Mouse (Mus musculus): ENCODE measurements around the gene 1700067K01Rik. TPM values are rescaled to one million over a fixed set of nuclear protein-coding genes. Genes with fewer than 3 reads are reported as not detected.

The 1700067K01Rik gene
- total RNA-seq, 2 experiments from 2014 or later, result 0.42 to 0.53 TPM

- peak; percentile 64 to 68 for DNase-seq (ENCODE audit: low spot score in 2 of 2)
These were observed 9.6 kb downstream of the 1700067K01Rik start for GRCm38 (mm10) chr8:84010625-84011611.

DNA sequence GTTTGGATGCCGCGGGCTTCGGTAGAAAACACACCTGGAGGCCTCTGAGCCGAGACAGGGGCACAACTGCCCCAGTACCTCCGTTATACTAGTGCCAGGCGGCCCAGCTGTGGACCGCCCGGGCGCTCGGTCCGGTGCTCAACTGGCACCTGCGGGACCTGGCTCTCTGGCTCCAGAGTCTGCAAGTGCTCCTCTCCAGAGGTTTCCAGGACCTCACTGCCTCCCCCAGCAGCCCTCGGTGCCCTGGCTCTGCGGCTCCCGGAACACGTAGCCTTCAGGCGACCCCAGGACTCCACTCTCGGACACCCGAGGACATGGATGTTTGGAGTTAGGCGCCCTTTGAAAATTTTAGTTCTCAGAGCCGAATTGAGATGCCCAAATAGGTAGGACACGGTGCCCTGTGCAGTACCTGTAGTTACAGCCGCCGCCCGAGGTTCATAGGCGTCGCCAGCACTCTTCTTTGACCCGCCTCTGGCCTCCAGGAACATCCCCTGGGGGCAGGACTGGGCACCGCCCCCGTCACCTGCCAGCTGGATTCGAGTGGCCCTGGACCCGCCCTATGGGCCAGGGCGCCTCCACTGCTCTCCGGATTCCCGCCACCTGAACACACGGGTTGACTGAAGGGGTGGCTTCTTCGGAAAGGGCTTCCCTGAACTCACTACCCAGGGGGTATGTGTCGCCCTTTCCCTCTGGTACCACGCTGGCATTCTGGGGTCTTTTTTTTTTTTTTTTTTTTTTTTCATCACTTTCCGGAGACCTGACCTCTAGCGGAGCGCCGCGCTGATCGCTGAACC lies 10.6 kb downstream of the 1700067K01Rik start, which contains the start of gene 2210011C24Rik:
2210011C24Rik (minus strand) TSS at position 467 of the 794 bp plus-strand sequence.
- no peak for DNase-seq (ENCODE audit: low spot score in 2 of 2)

- DNase-seq (ENCODE audit: low spot score in 2 of 2), result no peak
These were observed 11.3 kb downstream of the 1700067K01Rik start for GRCm38 (mm10) chr8:84012499-84013165.

GRCm38 (mm10) chr8:84015833-84016232 lies 14.5 kb downstream of the 1700067K01Rik start:
- no peak for DNase-seq (ENCODE audit: low spot score in 2 of 2)

DNA sequence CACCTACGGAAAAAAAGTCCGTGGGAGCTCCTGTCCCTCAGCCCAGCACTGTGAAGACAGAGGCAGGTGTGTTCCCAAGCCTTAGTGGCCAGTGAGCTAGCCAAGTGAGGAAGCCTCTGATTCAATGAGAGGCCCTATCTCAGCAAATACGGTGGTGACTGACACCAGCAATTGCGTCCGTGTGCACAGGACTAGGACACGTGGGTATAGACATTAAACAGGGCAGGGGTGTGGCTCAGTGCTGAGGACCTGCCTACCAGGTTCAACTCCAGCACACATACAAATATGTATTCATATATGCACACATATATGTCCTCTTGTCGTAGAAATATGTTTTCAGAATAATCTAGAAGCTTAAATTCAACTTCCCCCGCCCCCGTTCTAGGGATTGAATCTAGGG lies 18.4 kb downstream of the 1700067K01Rik start:
- DNase-seq (ENCODE audit: low spot score in 2 of 2), result no peak

DNA sequence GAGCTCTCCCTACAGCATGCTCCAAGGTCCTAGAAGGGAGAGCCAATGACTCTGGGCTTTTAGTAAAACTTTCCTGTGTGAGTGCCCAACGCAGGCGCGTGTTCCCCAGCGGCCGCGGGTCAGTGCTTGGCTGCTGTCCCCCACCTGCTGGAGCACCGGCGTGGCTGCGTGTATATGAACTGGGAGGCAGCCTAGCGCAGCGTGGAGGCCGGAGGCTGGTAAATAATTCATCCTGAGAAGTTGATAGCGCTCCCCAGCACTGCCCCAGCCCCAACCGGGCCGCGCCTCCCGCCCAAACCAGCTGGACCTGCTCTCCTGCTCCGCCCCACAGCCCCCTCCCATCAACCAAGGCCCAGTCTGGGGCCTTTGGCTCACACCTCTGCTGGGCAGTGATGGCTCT lies 19.8 kb downstream of the 1700067K01Rik start, which contains the start of gene Palm3:
Palm3 (plus strand) TSS at position 376 of the 400 bp plus-strand sequence.
- DNase-seq (ENCODE audit: low spot score in 2 of 2), result no peak

GRCm38 (mm10) chr8:84021569-84021968 lies 20.3 kb downstream of the 1700067K01Rik start:
- DNase-seq (ENCODE audit: low spot score in 2 of 2), result no peak

DNA sequence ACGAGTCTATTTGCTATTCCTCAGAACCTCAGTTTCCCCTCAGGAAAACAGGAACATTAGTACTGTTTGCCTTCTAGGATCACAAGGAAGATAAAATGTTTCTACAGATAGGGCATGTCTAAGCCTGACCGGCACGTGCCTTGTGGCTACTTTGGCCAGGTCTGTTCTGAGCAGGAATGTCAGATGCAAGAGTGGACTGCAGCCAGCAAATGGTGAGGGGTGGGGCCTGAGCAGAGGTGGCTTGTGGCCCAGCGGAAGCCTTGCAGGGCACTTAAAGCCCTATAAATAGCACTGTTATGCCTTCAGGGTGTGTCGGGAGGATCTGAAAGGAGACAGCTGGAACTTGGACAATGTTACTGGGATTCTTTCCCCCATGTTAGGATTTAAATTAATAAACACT lies 21.8 kb downstream of the 1700067K01Rik start:
- no peak for DNase-seq (ENCODE audit: low spot score in 2 of 2)

GRCm38 (mm10) chr8:84023631-84024030 lies 22.3 kb downstream of the 1700067K01Rik start:
- no peak for DNase-seq (ENCODE audit: low spot score in 2 of 2)

DNA sequence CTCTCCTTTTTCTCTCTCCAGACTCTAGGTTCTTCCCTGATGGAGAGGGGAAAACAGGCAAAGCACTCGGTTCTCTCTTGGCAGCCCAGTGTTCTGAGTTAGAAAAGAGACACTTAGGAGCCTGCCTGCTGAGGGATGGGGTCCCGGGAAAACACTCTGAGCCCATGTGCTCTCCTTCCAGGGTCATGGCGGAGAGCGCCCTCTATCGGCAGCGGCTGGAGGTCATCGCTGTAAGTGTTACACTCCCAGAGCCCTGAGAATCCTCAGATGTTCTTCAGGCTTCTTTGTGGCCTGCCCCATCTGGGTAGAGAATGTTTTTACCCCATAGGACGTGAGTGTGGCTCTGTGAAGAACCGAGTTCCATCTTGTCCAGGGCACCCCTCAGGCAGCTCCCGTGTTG lies 22.9 kb downstream of the 1700067K01Rik start:
- DNase-seq (ENCODE audit: low spot score in 2 of 2), result peak in 1 of 2 experiments; percentile 29

GRCm38 (mm10) chr8:84025863-84026262 lies 24.6 kb downstream of the 1700067K01Rik start:
- DNase-seq (ENCODE audit: low spot score in 2 of 2), result peak in 1 of 2 experiments; percentile 29

GRCm38 (mm10) chr8:84027449-84027848 lies 26.1 kb downstream of the 1700067K01Rik start:
- DNase-seq (ENCODE audit: low spot score in 2 of 2), result no peak

- DNase-seq (ENCODE audit: low spot score in 2 of 2), result no peak
These were observed 28.0 kb downstream of the 1700067K01Rik start for GRCm38 (mm10) chr8:84029272-84029671.

- no peak for DNase-seq (ENCODE audit: low spot score in 2 of 2)
These were observed 31.5 kb downstream of the 1700067K01Rik start for GRCm38 (mm10) chr8:84032777-84033176.

DNA sequence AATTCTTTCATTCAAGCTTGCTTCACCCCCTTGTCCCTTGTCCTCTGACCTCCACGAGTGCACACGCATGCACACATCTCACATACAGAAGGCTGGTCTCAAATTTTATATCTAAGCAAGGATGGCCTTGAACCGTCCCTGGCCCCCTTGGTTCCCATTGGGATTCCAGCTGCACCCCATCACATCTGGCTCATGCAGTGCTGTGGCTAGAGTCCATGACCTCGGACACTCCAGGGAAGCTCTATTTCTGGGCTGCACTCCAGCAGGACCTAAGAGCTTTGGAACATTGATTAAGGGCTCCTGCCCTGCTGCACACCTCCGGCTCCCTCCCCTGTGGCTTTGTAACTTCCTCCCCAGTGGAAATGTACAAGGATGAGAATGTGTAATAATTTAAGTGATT lies 36.7 kb downstream of the 1700067K01Rik start:
- no peak for DNase-seq (ENCODE audit: low spot score in 2 of 2)

DNA sequence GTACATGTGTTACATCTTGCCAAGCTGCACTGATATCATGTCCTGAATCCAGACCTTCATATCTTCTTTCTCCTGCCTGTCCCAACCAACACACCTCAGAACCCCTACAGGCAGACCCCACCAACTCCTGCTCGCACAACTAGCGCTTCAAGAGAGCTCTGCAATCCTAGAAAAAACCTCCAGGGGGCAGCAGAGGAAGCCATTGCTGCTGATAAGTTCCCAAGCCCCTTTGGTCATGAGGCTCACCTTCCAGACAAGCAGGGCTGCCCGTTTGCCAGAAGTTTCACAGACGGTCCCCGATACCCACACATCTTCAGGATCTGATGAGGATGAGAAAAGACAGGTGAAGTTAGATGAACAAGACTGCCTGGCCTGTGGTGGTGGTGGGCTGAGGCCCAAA lies 37.7 kb downstream of the 1700067K01Rik start:
- DNase-seq (ENCODE audit: low spot score in 2 of 2), result peak; percentile 63 to 68

GRCm38 (mm10) chr8:84042066-84042947 lies 41.0 kb downstream of the 1700067K01Rik start, which contains the start of gene Il27ra:
Gene Il27ra (minus strand): TSS chr8:84042589.
- peak; percentile 16 to 18 for DNase-seq (ENCODE audit: low spot score in 2 of 2)

DNA sequence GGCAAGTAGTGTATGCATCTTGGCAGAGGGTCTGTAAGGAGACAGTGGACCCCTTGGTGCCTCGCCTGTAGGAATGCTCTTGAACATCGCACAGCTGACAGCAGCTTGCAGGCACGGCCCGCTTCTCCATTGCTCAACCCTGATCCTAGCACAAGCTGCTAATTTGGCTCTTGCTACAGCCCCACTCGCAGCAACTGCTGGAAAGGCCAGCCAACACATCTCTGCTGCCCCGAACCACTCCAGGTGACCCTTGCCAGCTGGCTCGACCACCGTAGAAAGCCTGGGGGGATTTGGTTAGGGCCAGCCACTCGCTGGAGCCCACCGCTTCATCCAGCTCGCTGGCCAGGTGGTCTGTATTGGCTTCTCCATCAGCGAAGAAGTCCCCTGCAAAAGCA lies 41.6 kb downstream of the 1700067K01Rik start:
- DNase-seq (ENCODE audit: low spot score in 2 of 2), result no peak

DNA sequence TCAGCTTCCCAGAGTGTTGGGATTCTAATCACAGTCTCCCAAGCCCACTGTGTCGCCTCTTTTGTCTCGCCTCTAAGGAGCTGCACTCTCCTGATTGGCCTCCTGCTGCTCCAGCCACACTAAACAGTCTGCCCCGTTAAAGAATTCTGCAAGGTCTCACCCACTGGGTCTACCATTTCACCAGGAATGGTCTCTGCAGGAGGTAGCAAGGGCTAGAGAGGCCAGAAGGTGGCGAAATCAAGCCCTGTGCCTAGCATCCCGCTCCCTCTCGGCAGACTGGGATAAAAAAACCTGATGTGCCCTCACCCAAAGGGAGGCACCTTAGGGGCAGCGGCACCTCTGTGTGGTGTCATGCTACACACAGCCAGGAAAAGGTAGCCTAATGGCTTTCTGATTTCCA lies 42.8 kb downstream of the 1700067K01Rik start:
- DNase-seq (ENCODE audit: low spot score in 2 of 2), result no peak

DNA sequence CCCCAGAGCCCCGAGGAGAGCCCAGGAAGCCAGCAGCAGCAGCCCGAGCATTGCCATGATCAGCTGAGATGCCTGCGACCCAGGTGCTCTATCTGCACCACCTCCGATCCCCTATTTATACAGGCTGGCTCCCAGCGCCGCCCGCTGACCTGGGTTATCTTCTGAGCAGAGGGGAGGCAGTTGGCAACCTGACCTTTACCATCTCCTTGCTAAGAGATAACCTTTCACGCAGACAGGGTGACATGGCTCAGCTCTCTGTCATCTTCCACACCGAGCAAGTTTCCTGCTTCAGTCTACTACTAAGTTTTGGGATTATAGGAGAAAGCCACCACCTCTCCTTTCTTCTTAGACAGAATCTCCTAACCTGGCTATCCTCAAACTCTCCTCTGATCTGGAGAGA lies 43.6 kb downstream of the 1700067K01Rik start, which contains the start of gene Rln3:
Rln3 (minus strand) TSS at position 101 of the 400 bp plus-strand sequence.
- no peak for DNase-seq (ENCODE audit: low spot score in 2 of 2)
